Mouse (Mus musculus) adrenal gland, adult (tissue): ENCODE data around the gene Gas2l2.

Experiments
- DNase-seq, 2 experiments: peaks; one replicate each; pipeline ENCODE4 v3.0.0; 2022 to 2023; ENCODE audit warnings: low spot score in 1 of 2; ENCODE audit not compliant: inconsistent age in 2 of 2

The Gas2l2 gene

GRCm38 (mm10) chr11:83398724-83399123, 30.5 kb downstream of the Gas2l2 start:
- no peak for DNase-seq

DNA sequence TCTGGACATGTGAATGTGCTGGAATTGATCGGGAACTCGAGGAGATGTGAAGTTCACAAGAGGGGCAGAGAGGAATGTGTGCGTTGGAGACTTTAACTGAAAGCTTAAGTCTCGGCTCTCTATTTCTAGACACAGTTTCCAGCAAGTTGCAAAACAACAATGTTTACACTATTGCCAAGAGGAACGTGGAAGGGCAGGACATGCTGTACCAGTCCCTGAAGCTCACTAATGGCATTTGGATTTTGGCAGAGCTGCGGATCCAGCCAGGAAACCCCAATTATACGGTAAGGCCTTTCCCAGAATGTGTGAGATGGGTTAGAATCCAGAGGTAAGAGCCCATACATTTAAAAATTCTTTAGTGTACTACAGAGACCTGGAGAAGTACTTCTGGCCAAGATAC, 31.6 kb downstream of the Gas2l2 start:
- no peak for DNase-seq

- no peak for DNase-seq
Measured at GRCm38 (mm10) chr11:83394802-83395439, 34.3 kb downstream of the Gas2l2 start.

- no peak for DNase-seq
Measured at GRCm38 (mm10) chr11:83393062-83393461, 36.2 kb downstream of the Gas2l2 start.

- no peak for DNase-seq
Measured at GRCm38 (mm10) chr11:83383532-83383887, 45.7 kb downstream of the Gas2l2 start.

DNA sequence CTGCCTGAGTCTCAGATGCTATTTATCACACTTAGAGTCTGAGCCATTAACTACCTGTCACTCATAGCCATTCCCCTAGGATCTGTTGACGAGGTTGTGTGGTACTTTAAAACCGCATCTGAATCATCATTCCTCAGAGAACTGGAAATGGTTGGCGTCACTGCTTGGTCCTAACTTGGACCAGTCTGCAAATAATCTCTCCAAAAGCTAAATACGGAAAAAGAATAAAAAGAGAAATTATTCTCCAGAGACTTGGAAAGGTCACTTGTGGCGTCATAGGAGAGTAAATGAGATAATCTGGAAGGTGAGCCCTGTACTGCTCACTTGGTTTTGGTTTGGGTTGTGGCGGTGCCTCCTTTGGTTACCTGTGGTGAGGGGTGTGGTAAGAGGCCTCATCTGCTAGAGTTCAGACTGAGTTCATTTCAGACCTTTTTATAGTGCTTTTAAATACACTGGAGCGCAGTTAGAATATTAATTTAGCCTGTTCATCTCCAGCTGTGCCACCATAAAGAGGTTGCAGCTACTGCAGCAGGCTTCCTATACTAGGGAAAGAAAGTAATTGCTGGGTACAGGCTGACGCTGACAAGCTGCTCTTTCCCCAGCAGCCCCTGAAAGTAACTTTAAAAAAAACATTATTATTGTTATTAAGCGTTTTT, 46.3 kb downstream of the Gas2l2 start:
- DNase-seq, result peak in 1 of 2 experiments; percentile 28

DNA sequence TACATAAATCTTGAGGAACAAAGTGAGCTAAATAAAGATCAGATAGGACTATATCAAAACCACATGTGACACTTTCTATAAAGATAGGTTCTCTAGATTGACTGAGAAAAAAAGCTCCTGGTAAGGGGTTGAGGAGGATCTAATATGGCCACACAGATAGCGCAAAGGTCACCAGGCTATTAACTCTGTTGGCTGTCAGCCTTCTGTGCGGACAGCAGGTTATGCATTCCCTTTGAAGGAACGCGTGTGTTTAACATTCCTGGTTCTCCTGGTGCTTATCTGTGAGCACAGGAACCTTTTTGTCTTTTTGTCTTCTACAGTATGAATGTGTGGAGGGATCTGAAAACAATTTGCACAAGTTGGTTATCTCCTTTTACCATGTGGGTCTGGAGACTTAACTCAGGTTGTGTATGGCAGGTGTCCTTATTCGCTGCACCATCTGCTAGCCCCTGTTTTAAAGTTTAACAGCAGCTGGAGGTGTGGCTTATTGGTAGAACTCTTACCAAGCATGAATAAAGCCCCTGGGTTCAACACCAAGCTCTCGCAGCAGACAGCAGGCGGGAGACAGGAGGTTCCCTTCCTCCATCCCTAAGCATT, 49.4 kb downstream of the Gas2l2 start:
- no peak for DNase-seq
